Mouse (Mus musculus) gastrocnemius, adult 18-20 months (tissue): Measurements from ENCODE around the gene Eif4e2. TPM values are rescaled to one million over a fixed set of nuclear protein-coding genes. Genes with fewer than 3 reads are reported as not detected.
A peak's percentile ranks its signal among the peaks of the same experiment; 100 is the strongest.

Experiments used
- DNase-seq: peaks from one replicate; pipeline ENCODE4 v3.0.0; 2021; ENCODE audit warnings: low spot score
- total RNA-seq, 2 experiments: library from RNA; stranded (reverse); gene quantifications; 2 replicates each; pipeline ENCODE4 v1.2.3; 2021

The Eif4e2 gene
- total RNA-seq, 2 experiments from 2014 or later: 49.6 to 51.0 TPM

DNA sequence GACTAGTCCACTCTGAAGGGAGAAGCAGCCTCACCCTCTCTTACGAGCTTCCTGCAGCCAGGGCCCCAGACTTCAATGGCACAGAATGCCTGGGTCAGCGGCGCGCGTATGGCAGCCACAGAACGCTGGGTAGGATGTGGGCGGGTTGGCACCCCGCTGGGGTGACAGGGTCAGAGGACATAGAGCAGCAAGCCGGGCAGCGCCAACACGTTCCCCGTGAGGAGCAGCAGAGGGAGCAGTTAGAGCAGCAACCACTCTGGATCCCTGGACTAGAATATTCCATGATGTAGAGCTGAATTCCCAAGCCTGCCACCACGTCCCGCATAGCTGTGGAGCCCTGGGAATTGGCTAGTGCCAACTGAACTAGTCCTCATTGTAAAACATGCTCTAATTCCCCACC, 44.8 kb downstream of the Eif4e2 start:
- DNase-seq: peak; percentile 19

DNA sequence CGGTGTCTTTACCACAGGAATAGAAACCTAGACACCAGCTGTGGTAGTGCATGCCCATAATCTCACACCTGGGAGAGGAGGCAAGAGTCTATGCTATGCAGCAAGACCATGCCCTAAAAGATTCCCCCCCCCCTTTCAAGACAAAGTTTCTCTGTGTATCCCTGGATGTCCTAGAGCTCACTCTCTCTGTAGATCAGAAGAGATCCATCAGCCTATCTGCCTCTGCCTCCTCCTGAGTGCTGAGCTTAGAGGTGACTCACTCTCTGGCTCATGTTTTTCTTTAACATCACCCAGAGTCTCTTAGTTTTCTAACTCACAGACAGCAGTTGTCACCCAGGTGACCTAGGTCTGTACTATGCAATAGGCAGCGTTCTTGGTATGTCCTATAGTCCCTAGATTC, 45.6 kb downstream of the Eif4e2 start:
- DNase-seq: no peak

DNA sequence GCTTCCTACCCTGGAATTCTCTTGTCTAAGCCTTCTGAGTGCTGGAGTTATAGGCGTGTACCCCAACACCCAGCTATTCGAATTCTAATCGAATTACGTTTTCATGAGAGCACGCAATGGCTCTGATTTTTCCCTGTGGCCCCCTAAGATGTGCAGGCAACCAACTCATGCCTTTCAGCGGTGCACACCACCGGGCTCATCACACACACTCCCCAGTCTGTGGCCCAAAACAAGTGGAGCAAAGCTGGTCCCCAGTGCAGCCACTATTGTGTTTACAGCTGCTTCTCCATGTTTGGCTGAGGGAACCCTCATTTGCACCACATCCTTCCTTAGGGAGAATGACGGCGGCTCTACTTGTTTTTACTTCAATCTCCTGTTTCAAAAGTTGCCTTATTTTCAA, 49.5 kb downstream of the Eif4e2 start:
- DNase-seq: no peak

DNA sequence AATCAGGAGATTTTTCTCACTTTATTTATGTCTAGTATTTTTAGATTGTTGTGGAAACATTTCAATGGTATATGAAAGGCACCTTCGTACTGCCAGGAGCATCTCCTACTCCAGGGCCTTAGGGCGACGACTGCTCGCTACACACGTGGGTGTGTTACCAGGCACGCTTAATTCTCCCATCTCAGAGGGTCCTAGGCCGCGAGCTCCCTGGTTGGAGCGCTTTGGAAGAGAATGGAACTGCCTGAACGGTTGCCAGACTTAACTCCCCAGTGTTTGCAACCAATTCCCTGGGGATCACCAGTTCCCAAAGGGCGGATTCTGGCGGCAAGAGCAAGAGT, 50.1 kb downstream of the Eif4e2 start:
- no peak for DNase-seq

DNA sequence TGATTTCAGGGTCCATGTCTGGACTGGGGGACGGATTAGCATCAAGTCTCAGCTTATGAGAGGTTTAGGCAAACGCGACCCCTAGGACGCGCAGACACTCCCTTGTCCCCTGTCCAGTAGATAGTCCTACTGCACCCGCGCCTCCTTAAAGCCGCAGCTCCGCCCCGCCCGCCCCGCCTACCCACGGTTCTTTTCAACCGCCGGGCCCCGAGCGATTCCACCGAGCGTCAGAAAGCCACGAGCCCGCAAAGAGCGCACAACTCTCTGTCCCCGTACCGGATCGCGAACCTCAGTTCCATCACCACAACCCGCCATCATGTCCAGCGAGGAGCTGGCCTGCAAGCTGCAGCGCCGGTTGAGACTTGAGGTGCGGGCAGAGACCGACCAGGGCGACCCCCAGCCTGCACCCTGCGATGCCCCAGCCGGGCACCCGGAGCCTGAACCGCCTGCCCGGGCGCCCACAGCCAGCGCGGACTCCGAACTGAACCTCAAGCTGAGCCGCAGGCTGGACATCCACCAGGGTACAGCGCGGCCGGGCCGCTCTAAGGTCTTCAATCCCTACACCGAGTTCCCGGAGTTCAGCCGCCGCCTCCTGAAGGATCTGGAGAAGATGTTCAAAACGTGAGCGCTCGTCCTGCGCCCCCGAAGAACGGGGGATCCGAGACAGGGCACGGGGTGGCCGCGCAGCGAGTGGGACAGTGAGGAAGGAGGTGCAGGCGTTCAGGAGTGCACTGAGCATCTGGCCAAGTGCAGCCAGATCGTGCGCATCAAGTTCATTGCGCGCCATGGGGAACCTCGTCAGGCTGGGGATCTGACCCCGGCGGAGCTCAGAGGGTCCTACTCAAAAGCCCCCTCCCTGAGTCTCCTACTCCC, 50.7 kb downstream of the Eif4e2 start, which contains the start of gene Efhd1:
Efhd1 (plus strand) TSS at position 230 of the 873 bp plus-strand sequence.
- peak; percentile 29 for DNase-seq

DNA sequence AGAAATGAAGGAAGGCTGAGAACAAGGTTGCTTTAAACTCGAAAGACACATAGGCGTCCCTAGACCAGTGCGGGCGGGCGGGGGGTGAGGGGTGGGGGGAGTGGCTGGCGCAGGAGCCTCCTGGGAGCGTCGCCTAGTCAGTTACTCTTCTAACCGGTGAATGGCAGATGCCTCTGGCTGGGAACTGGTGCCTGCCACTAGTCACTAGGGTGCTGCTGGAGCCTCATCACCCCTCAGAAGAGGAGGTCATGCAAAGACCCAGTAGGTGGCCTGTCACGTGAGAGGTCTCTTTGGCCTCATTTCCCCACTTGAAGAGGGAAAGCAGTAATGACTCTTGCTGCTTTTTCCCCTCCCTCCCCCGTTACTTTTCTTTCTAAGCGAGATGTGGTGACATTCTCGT, 51.5 kb downstream of the Eif4e2 start:
- no peak for DNase-seq

DNA sequence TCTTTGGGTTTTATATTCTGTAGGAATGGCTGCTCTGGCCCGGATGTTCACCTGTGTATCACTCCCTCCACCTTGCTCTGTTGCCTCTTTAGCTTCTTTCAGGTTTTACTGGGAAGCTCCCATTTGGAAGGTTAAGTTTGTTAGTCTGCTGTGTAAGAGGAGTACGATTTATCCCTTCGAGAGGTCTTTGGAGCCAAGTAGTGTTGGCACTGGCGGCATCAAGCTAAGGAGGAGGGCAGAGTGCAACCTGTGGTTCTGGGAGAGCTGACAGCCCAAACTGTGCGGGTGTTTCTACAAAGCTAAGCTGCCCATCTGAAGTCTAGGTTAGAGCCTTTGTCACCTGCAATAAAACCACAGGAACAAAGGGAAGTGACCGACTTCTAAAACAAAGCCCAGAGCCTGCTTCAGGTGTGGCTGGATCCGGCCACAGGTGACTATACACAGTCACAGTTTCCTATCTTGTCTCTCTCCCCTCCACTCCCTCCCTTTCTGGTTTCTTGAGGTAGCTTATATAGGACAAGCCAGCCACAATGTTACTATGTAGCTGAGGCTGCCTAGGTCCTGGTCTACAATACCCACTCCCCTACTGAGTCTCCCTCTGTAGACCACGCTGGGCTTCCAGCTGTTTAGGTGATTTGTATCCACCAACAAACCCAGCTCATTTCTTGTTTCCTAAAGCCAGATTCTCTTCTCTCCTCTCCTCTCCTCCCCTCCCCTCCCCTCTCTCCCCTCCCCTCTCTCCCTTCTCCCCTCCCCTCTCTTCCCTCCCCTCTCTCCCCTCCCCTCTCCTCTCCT, 52.8 kb downstream of the Eif4e2 start:
- no peak for DNase-seq

DNA sequence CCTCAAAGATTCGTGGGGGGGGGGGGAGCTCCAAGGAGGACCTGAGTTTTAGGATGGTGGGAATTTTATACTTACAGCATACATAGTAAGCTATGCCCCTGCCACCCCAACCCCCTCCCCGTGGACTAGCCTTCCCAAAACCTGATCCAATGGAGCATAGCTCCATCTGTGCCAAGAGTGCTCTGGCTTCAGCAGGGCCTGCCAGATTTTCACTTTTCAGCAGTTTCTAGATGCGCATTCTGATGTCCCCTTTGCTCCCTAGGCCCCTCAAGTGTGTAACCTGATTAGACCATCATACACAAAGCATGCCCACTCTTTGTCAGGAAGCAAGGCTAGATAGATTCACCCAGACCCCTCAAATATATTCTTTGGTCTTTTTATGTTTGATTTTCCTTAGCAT, 56.5 kb downstream of the Eif4e2 start:
- no peak for DNase-seq

DNA sequence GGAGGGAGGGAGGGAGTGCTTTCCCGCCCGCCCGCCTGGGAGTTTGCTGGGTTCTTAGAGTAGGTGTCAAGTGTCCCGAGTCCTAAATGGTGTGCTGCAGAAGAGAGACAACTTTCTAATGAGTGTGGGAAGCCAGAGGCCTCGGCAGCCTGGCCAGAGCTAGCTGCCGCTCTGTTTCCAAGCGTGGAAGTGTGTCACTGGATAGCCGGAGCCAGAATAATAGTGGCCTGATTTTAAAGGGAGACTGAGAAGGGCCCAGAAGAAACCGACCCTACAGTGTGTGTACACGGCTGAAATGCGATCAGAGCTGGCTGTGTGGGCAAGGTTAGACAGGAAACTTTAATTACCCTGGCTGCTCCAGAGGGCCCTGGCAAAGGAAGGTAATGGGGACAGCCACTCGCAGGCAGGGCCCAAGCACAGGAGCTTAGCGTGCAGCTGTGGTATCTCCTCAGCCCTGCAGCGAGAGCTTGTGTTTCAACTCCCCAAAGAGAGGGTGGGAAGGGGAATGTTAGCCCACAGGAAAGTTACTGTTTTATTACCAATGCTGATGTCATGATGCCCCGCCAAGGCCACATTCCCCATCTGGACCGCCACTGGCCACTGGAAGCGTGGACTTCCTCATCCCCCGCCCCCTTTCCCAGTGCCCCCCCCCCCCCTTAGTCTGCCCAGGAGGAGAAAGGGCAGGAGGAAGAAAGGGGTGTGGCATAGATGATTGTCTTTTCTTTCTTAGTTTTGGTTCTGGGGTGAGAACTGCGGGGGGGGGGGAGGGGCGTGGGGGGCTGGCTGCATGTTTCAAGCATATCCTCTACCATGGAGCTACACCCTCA, 57.1 kb downstream of the Eif4e2 start:
- peak; percentile 81 for DNase-seq

DNA sequence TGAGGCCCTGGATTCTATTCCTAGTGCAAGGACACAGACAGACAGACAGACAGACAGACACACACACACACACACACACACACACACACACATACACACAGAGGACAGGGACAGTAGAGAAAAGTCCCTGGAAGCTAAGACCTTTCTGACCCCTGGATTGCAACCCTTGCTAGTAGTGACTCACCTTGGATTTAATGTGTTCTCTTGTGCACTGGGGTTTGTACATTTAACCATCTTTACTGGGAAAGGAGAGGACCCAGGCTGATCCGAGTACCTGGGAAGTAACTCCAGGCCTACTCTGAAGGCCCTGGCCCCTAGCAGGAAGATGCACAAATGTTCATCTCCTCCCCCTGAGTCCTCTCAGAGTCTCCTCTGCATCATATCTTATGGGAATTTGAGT, 57.9 kb downstream of the Eif4e2 start:
- no peak for DNase-seq

DNA sequence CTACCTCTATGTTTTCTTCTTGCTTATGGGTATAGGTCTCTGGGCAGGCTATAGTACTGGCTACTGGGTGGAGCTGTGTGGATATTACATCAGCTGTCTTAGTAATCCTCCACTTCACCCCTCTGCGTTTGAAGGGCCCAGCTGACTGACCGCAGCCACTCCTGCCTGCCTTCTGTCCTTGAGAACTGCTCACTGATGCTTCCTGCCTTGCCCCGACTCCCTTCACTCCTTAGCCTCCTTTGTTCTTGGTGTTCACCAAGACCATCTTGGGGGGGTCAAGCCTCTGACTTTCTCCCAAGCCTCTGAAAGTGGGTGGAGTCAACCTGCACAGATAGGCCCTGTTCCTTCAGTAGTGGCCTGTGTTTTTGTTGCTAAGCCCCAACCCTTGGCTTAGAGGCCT, 58.7 kb downstream of the Eif4e2 start:
- DNase-seq: no peak

DNA sequence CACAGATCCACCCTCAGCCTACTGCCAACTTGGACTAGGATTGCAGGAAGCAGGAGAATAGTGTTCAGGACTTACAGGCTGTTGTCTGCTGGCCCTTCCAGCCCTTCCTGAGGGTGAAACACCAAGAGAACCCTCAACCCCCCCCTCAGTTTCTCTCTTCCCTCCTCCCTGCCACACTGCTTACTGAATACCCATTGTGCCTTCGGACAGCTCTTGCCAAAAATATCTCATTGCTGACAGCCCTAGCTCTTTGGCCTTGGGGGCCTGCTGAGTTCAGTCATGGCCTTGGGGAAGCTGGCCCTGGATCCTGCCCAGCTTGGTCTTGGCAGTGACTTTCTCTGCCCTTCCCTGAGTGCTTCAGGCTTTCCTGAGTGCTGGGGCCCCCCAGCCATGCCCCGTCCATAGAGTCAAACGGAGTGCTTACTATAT, 59.8 kb downstream of the Eif4e2 start:
- no peak for DNase-seq

DNA sequence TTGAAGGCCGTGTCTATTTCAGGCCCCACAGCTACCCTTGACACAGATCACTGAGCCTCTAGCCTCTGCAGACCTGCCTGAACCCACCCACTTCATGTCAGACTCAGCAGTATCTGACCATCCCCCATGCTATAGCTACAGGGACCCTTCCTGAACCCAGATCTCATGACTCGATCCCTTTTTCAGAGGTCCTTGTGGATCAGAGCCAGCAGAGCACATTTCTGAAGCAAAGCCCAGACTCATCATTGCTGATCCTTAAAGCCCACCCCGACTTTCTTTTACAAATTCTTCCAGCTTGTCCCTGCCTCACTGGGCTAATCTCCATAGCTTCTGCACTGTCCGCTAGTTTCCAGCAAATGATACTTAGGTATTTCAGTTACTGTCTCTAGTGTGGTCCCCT, 60.4 kb downstream of the Eif4e2 start:
- DNase-seq: no peak

DNA sequence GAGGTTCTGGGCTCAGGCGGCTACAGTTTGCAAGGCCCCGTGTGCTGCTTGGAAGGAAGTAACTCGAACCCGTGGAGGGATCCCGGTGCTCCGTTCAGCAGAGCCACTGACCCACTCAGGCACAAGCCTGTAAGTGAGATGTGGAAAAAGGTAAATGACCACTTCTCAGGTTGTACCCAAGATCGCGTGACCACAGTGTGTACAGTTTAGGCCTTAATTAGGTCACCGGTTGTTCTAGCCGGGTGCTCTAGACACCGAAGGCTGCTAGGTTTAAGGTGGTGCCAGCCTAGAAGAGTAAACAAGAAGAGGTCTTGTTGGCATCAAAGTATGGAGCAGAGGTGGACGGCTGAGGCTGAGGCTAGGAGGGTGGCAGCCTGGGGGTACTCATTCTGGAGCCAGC, 61.4 kb downstream of the Eif4e2 start:
- no peak for DNase-seq

DNA sequence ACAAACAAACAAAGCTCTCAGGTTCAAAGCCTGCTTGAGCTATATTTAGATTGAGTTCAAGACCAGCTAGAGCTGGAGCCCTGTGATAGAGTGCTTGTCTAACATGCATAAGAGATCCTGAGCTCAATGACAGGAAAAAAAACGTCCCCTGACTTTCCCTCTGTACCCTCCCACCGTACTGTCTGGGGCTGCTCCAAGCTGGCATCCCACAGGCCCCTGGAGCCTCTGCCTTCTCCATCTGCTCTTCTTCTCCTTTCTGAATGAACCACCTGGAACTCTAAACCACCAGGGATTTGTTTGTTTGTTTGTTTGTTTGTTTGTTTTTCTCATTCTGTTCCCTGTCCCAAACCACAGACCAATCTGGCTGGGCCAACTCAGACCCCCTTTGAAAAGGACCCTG, 62.3 kb downstream of the Eif4e2 start:
- no peak for DNase-seq

DNA sequence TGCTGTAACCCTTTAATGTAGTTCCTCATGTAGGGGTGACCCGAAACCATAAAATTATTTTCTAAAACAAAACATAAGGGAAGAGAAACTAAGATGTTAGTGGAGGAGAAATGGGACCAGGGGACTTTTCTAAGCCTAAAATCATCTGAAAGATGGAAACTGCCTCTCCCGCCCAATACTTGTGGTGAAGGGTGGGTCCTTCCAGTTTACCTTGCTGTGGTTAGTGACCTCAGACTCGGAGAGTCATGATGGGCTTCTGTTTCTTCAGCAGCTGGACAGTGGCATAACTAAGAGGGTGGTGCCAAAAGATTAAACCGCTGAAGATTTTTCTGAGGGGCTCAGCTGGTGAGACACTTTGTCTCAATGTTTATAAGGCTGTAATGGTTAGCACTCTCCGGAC, 66.6 kb downstream of the Eif4e2 start:
- DNase-seq: no peak

DNA sequence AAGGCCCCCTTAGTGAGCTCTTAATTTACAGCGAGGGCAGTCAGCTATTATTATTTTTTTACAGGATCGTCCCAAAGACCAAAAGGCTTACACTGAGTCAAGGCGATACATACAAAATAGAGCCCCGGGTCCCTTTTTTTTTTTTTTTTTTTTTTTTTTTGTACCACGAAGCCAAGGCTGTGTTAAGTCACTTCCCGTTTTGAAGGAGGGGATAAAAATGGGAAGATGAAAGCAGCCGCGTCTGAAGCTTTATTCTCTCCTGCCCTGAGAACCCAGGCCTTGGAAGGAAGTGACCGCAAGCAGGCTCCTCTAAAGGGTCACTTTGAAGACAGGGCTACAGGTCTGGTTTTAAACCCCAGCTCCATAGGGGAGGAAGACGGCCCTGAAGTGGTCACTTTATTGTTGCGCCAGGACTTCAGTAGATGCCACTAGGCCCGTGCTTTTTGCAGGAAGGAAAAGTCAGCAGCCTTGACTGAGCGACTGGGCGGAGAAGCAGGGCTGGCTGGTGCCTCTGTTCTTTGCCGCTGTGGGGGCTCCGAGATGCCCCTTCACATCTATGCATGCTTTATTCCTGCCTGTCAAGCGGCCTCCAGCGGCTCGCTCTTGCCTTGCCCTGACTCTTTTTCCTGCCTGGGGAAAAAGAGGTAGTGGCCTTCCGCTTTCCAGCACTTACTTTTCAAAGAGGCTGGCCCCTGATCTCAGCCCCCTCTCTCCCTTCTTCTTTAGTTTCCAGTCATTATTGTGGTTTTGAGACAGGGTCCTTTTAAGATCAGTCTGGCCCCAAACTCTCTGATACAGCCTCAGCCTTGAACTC, 68.1 kb downstream of the Eif4e2 start:
- no peak for DNase-seq

DNA sequence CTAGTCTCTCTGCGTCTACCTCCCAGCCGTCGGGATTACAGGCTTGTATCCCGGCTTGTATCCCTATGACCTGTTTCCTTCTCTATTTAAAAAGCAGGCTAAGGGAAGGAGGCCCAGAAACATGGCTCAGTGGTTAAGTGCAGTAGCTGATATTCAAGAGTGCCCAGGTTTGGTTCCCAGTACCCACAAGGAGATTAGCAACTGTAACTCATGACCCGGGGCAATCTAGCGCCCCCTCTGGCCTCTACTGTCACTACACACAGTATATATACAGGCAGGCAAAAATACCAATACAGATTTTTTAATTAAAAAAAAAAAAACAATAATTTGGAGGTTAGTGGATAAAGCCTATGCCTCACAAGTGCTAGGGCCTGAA, 68.7 kb downstream of the Eif4e2 start:
- no peak for DNase-seq

DNA sequence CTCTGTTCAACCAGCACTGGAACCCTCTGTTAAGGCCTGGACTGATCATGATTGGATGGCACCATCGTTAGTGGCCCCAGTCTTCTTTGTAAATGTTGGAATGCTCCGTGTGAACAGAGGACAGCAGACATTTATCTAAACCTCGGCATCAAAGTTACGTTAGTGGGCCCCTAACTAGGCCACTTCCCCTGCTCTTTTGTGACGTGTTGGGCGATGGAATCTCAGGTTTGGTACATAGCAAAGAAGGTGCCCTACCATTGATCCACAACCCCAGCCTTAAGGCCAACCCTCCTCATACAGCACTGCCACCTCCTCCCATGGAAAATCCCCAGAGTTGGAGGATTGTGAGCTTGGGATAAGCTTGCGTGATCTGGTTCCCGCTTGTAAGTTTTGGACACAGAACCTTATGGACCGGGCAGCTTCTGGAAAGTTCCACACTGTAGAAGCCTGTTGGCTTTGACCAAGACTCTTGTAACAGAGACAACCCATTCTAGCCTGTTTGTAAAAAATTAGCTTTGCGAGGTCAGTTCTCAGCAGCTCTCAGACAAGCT, 69.8 kb downstream of the Eif4e2 start:
- no peak for DNase-seq

DNA sequence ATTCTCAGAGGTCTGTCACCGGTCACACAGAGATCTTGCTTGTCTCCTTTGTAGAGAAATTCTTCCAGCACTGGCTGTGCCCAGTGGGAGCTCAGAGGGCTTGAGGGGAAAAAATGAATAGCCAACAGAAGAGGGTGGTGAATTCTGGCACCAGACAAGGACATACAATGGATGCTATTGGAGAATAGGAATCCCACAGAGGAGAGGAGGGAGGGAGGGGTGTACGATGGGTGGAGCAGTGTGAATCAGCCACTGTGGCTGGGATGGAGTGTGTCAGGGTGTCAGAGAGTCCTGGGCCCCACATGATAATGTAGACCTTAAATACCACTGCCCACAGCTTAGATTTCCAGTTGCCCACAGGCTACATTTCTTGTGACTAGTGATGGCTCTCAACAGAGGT, 73.4 kb downstream of the Eif4e2 start:
- DNase-seq: no peak
